Mouse (Mus musculus) small intestine, adult 2 months (tissue): ENCODE measurements around the gene Ctbs.

Experiments
- CTCF ChIP-seq: fragments of 200-500 bp; IDR thresholded peaks from 2 replicates; pipeline ENCODE4 v1.5.1; 2012; ENCODE audit warnings: low read depth, mild to moderate bottlenecking, control low read depth, inconsistent platforms, low read length, moderate library complexity, mixed read lengths; ENCODE audit not compliant: insufficient replicate concordance, insufficient read length; ENCODE audit errors: extremely low read depth
- POLR2A ChIP-seq: fragments of 200-500 bp; IDR thresholded peaks from 2 replicates; pipeline ENCODE4 v1.6.1; 2012; ENCODE audit warnings: low read depth, mild to moderate bottlenecking, control low read depth, inconsistent platforms, low read length, moderate library complexity

DNA sequence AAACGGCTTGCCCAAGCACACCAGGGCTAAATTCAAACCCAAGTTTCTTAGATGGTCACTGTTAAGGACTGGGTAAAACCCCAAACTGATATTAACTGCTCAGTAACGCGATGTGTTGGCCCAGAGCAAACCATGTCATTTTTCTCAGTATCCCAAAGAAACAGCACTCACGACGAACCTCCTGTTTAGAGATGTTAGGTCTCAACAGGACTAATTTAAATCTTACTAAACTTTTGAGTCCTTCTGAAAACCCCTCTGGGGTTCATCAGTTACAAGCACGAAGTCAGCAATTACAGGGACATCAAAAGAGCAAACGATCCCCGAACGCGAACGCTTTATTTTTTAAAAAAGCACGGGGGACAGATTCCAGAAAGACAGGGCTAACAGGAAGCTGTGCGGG, 49.4 kb downstream of the Ctbs start:
- TF ChIP-seq CTCF (no peak), POLR2A (no peak)
